Mouse (Mus musculus) CD4-positive helper T cell, adult 2 months (primary cell): ENCODE results near the gene Hsd3b7.
A peak's percentile ranks its signal among the peaks of the same experiment; 100 is the strongest.
"Not testable (repeated sequence)": the region's sequence is repeated elsewhere in the genome, so short reads cannot be mapped to it uniquely, and the experiment has no call there.

ENCODE experiments used
- DNase-seq: peaks from one replicate; pipeline ENCODE4 v3.0.0-alpha.2; 2012; ENCODE audit warnings: low read depth, missing footprints, low spot score

Hsd3b7 gene

DNA sequence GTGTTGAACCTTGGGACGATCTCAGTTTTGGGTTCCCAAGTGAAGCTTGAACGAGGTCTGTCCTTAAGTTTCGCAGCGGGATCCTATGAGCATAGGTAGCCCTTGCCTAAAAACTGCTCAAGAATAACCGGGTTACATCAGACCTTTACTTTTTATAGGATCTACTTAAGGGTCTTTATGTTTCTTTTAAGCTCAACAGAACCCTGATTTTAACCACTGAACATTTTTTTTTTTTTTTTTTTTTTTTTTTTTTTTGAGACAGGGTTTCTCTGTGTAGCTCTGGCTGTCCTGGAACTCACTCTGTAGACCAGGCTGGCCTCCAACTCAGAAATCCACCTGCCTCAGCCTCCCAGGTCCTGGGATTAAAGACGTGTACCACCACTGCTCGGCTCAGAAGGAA, 24.6 kb upstream of the Hsd3b7 start:
- DNase-seq: not testable (repeated sequence)

DNA sequence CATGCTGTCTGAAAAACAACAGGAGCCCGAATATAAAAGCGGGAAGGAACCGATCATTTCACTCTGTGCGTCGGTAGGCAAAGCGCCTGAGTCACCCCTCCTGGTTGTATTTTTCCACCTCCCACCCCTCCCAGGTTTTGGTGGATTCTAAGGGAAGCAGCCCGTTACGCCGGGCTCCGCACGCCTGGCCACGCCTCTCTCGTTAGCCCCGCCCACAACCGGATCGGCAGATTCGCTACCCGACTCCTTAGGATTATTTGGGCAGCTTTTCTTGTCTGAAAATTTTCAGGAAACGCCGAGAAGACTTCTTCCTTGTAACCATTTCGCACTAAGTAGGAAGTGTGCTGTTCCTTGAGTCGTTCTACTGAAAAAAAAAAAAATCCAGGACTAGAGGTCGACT, 24.0 kb upstream of the Hsd3b7 start, which contains the start of gene Setd1a:
Setd1a (plus strand) TSS at position 245 of the 400 bp plus-strand sequence.
- peak; percentile 85 for DNase-seq

DNA sequence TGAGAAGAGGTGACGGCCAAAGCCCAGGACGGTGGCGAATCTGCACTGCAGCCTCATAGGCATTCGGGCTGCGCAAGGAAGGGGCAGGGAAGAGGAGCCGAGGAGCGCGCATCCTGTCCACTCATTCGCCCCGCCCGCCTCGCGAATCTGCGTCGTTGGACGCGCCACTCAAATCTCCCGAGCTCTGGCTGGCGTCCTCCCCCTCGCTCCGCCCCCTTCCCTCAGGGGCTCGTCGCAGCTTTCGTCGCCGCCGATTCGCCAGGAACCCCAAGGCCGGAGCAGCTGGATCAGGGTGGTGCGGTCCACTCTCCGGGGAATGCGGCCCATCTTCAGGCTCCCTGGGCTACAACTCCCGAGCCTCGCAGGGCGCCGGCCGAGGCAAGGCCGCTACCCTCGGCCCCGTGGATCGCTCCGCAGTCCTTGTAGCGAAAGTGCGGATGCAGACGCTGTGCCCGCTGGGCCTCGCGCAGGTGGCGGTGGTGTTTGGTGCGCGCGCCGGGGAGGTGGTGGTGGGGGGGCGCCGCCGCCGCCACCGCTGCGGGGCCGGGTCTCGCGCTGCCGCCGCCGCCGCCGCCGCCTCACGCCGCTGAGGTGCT, 23.4 kb upstream of the Hsd3b7 start:
- DNase-seq: peak; percentile 99

DNA sequence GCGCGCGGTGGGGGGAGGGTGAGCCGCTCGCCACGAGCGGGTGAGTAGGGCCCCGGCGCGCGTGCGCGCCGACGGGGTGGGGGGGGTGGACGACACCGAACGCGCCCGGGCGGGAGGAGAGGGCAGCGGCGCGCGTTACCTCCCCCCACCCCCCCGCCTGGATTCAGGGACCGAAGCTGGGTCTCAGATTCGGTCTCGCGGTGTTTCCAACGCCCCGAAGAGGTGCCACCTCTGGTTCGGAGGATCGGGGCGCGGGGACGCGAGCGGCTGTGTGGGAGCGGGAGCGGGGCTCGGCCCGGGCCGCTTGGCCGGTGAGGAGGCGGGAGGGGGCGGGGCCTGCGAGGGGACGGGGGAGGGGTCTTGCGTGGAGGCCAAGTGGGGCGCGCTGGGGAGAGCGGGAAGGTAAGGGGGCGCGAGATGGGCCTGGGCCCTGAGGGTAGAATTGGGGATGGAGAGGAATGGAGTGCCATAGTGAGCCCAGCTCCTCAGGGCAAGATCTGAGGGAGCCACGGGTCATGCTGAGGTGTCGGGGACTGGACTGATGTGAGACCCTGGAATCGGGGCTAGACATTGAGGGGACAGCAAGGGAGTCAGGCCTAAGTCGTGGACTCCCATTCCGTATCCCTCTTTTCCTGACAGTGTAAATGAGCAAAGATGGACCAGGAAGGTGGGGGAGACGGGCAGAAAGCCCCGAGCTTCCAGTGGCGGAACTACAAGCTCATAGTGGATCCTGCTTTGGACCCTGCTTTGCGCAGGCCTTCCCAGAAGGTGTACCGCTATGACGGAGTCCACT, 22.7 kb upstream of the Hsd3b7 start:
- DNase-seq: no peak

DNA sequence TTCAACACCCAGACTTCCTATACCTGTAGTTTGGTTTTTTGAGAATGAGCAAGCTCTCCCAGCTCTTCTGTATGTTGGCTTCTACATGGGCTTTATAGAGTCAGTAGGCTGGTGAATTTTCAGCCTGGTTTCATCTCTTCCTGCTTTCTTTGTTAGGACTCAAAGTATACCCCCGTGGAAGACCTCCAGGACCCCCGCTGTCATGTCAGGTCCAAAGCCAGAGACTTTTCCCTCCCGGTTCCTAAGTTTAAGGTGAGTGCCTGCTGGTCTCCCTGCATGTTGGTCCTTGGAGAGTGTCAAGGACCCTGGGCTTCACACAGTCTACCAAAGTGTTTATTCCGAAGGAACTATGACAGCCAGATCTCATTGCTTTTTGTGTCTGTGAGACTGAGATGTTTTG, 22.1 kb upstream of the Hsd3b7 start:
- no peak for DNase-seq

DNA sequence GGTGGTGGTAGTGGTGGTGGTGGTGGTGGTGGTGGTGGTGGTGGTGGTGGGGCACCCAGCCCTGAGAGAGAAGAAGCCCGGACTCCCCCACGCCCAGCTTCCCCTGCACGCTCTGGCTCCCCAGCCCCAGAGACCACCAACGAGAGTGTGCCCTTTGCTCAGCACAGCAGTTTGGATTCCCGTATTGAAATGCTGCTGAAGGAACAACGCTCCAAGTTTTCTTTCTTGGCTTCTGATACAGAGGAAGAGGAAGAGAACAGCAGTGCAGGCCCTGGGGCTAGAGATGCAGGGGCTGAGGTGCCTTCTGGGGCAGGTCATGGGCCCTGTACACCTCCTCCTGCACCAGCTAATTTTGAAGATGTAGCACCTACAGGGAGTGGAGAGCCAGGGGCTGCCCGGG, 15.1 kb upstream of the Hsd3b7 start, which contains the start of gene Gm49388:
Gm49388 (plus strand) TSS at position 301 of the 400 bp plus-strand sequence.
- DNase-seq: no peak

DNA sequence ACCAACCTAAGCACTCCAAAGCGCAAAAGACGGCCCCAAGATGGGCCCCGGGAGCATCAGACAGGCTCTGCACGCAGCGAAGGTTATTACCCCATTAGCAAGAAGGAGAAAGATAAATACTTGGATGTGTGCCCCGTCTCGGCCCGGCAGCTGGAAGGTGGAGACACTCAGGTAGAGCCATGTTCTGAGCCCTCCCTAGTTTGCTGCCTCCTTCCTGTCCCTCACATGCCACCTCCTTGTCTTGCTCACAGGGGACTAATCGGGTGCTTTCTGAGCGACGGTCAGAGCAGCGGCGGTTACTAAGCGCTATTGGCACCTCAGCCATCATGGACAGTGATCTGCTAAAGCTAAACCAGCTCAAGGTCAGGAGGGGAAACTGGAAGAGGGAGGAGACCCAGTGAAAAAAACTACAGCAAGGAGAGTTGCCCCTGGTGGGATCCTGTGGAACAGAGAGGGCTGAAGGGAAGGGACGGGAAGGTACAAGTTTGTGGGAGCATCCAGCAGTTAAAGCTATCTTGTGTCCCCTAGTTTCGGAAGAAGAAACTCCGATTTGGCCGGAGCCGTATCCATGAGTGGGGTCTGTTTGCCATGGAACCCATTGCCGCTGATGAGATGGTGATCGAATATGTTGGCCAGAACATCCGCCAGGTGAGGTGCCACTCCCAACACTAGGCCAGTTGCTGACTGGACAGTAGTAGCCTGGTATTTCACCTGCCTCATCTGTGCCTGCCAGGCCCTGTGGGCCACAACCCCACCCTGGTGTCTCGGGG, 3.1 kb upstream of the Hsd3b7 start:
- DNase-seq: no peak

DNA sequence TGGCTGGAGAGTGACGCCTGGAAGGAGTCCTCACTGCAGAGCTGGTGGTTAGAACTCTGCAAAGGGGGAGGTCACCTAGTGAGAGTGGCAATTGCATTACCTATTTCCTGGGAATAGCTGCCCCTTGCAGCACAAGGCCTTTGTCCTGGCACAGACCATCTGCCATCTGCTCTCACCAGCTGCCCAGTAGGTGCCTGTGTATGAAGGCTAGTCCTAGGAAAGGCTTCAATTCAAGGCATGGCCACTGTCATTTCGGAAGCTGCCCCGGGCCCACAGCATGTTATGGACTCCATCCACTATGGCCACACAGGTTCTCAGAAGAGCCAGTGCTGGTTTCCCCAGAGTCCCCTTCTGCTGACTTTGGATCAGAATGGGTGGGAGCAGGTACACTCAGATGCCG, 1.8 kb upstream of the Hsd3b7 start:
- DNase-seq: no peak

DNA sequence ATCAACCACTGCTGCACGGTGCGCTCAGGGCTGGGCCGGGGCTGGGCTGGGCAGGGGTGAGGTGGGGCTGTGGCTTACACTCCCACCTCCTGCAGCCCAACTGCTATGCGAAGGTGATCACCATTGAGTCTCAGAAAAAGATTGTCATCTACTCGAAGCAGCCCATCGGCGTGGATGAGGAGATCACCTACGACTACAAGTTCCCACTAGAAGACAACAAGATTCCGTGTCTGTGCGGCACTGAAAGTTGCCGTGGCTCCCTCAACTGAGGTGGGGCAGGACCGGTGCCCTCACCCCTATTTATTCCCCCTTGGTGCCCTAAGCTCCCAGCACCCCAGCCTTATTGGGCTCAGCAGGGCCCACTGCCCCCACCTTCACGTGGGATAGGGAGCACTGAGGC, 1.2 kb upstream of the Hsd3b7 start:
- DNase-seq: no peak

DNA sequence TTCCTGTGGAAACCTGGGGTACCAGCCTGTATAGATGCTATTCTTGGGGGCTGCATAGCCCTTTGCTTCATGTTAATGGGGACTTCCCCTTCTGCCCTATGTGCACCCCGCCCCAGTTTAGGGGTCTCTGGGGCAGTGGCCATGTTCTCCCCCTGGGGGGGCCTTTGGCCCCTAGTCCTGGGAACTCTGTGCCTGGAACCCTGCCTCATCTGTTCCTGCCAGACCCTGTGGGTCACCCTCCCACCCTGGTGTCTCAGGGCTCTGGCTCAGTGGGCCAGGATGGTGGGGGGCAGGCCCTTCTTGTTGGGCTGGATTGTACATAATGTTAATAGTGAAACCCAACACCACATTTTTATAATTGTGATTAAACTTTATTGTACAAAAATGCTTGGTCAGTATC, 666 bp upstream of the Hsd3b7 start:
- DNase-seq: no peak

DNA sequence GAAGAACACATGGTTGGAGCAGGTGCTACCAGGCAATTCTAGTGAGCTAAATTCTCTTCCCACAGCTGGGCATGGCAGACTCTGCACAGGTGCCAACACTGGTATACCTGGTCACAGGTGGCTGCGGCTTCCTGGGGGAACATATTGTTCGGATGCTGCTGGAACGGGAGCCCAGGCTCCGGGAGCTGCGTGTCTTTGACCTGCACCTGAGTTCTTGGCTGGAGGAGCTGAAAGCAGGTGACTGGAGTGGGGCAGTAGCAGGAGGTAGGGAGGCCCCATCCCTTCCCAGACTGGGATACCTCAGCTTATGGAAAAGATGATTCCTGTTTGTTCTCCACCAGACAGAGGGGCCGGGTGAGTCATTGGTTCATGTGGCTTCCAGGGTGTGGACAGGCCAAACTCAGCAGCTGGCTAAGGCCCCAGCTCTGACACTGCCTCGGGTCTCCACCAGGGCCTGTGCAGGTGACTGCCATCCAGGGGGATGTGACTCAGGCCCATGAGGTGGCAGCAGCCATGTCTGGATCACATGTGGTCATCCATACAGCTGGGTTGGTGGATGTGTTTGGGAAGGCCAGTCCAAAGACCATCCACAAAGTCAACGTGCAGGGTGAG, 712 bp downstream of the Hsd3b7 start:
- no peak for DNase-seq

DNA sequence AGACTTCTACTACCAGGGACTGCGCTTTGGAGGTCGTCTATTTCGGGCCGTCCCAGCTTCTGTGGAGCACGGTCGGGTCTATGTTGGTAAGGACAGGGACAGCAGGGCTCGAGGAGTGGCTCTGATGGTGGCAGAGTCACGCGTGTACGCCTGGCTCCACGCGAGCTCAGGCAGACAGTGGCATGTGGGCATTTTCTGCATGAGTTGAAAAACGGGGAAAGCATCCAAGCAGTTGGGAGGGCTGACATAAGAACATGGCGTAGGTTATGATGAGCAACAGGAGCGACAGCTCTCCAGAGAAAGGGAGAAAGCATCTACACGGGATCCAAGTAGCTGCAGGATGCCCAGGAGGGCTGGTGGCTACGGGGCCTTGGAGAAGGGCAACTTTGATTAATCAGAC, 1.9 kb downstream of the Hsd3b7 start:
- no peak for DNase-seq

DNA sequence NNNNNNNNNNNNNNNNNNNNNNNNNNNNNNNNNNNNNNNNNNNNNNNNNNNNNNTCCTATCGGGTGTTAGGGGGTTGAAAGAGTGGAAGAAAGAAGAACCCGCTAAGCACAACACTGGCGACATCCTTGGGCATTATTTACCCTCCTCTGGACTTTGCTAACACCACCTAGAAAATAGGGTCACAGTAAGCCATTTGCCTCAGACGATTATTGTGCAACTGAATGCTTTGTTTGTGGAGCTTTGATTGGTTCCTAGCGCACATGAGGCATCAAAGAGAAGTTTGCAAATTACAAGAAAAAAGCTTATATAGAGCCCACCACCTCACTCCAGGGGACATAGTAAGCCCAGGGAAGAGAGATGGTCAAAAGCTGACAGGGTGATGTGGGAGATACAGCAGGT, 8.4 kb downstream of the Hsd3b7 start:
- DNase-seq: no peak

DNA sequence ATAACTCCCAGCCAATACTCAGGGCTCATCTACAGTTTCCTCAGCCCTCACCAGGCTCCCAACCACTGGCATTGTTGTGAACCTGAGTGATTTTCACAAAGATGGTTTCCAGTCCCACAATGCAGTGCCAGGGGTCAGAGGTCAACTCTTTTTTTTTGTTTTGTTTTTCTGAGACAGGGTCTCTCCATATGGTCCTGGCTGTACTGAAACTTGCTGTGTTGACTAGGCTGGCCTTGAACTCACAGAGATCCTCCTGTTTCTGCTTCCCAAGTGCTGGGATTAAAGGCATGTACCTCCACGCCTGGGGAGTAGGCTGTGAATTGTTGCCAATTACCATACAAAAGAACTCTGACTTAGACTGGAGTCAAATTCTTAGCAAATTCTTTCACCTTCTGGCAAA, 9.4 kb downstream of the Hsd3b7 start:
- no peak for DNase-seq

DNA sequence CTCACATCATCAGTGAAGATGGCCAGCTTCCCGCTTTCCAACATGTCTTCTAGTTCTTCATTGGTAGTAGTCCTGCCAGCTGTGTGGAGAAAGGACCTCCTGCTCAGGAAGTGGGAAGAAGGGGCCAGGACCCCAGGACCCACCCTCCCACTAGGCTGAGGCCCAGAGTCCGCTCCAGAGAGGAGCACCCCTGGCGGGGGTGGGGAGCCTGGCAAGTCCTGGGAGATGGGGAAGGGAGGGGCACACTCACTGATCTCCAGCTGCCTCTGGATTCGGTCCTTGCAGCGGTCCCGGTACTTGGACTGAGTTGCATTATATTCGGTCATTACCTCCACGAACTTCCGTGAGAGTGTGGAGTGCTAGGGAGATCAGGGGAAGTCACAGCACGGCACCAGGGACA, 10.2 kb downstream of the Hsd3b7 start:
- DNase-seq: no peak

DNA sequence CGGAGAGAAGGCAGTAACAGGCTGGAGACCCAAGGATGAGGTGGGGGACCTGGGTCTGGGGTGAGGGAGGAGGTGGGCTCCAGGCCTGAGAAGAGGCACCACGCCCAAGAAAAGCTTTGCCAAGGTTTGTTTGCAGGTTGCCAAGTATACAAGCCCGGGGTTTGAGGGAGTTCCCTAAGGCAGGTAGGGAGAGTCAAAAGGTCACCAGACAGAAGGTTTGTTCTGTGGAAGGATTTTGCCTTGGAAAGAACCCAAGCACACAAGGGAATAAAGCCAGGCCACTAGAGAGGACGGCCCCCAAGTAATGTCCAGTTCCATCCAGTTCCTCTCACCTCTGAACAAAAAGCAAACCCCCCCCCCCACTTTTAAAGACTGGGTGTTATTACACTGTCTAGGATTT, 10.8 kb downstream of the Hsd3b7 start:
- no peak for DNase-seq

DNA sequence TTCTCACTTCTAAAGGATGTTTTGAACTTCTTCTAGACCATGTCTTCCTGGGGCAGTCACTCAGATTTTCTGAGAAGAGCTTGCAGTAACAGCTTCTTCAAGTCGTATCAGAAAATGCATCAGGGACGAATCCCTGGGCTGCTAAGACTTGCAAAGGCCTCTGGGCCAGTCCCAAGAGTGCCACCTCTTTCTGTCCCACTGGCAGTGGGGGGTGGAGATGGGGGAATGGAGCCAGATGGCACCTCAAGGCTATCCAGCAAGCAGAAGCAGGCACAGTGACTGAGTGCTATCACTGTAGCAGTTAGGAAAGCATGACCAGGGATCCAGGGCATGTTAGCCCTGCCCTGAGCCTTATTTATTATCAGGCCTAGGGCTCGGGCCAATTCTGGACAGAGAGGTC, 11.9 kb downstream of the Hsd3b7 start:
- no peak for DNase-seq

DNA sequence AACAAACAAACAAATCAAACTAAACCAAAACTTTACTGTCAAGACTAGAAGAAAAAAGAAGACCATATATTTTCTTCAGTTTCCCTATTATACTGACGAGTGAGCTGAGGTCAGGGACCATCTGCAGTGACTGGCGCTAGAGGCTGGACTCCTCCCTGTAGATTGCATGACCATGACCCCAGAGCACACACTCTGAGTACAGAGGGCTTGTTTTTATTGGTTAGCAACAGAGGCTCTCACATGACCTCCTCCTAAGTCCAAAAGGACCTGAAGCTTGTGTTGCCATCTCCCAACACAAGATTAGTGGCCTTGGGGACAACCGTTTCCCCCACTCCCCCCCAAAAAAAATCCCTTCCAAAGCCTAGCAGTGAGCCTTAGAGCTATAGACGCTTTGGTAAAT, 13.4 kb downstream of the Hsd3b7 start:
- no peak for DNase-seq

DNA sequence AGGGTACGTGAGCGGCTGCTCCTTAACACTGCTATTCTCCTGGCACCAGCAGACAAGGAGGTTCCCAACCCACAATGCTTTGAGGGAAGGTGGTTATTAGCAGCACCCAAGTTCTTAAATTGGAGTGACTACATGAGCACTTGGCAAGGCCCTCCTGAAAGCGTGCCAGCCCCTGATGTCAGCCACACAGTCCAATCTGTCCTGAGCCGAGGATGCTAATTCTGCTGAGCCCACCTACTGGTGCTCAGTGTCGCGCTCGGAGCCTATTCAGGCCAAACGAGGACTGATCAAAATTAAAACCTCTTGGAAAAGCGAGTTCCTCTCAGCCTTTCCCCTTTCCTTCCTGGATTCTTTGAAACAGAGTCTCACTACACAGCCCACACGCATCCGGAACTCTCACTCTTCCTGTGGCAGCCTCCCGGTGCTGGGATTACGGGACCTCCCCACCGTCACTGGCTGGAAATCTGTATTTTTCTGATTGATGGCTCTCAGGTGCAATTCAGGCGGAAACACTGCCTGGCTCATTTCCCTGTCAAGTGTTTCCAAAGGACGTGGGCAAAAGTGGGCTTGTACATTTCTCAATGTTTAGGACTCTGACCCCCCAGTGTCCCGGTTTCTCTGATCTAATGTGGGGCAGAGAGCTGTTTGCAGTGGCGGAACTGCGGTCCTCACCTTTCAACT, 14.0 kb downstream of the Hsd3b7 start:
- DNase-seq: no peak

DNA sequence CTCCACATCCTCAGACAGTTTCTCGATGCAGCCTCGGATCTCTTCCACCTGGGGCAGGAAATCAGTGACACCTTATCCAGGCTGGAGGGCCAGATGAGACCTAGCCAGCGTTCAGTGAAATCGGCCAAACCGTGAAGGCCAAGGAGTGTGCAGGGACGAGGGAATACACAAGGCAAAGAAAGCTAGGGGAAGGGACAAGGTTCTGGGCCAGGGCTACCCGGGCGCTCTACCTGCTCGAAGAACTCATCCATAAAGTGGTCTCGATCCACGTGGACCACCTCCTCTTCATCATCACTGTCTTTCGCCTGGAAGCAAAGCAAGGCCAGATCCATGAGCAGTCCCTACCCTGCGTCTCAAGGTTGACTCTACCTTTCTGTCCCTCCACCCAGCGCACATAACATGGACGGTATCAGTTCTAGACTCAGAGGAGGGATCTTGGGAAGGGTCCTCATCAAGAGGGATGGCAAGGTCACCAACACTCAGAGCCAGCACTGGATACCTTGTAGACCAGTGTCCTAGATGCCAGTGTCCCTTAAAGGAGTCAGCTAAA, 14.8 kb downstream of the Hsd3b7 start:
- DNase-seq: no peak
